Mouse (Mus musculus) natural killer cell, adult 2 months (primary cell): ENCODE results near the gene Lingo3.
A peak's percentile ranks its signal among the peaks of the same experiment; 100 is the strongest.
"Not testable (repeated sequence)": the region's sequence is repeated elsewhere in the genome, so short reads cannot be mapped to it uniquely, and the experiment has no call there.

Experiments used
- DNase-seq, 2 experiments: peaks; one replicate each; pipeline ENCODE4 v3.0.0; 2022; ENCODE audit warnings: low spot score in 2 of 2

The Lingo3 gene

GRCm38 (mm10) chr10:80843087-80843930 is 530 bp downstream of the Lingo3 start:
- DNase-seq = no peak

DNA sequence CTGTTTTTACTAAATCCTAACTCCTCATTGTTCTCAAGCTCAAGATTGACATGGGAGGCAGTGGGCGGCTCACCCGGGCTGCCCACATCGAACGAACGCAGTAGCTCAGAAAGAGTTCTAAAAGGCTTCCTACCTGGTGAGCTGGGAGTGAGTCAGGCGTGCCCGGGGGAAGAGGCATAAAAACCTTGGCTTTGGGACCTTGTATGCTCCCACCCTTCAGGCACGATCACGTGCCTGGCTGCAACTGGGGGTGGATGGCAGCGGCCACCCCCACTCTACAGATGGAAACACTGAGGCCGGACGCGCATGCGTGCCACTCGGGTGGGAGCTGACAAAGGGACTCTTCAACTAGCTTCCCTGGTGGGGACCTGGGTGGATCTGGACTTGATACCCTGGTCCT is 1.5 kb downstream of the Lingo3 start:
- no peak for DNase-seq

GRCm38 (mm10) chr10:80841685-80842084 is 2.2 kb downstream of the Lingo3 start:
- no peak for DNase-seq

- no peak for DNase-seq
Observed at GRCm38 (mm10) chr10:80839848-80840247, 4.0 kb downstream of the Lingo3 start.

- no peak for DNase-seq
Observed at GRCm38 (mm10) chr10:80838346-80838912, 5.4 kb downstream of the Lingo3 start.

GRCm38 (mm10) chr10:80837827-80838226 is 6.0 kb downstream of the Lingo3 start:
- DNase-seq = no peak

DNA sequence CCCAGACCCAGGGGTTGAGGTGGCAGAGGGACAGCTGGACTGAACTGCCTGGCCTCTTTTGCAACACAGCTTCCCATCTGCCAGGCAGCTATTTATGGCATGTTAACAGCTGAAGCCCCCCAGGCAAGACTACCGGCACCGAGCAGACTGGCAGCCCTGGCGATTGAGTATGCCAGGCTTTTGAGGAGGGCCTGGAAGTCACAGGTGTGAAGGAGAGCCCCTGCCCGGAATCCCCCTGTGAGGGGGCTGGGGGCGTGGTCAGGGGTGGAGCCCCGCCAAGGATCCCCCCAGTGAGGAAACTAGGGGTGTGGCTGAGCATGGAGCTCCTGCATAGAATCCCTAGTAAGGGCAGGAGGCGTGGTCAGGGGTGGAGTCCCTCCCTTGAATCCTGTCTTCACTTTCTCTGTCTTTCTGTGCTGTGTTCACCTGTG is 6.9 kb downstream of the Lingo3 start:
- no peak for DNase-seq

- DNase-seq = no peak
Observed at GRCm38 (mm10) chr10:80835617-80836016, 8.2 kb downstream of the Lingo3 start.

DNA sequence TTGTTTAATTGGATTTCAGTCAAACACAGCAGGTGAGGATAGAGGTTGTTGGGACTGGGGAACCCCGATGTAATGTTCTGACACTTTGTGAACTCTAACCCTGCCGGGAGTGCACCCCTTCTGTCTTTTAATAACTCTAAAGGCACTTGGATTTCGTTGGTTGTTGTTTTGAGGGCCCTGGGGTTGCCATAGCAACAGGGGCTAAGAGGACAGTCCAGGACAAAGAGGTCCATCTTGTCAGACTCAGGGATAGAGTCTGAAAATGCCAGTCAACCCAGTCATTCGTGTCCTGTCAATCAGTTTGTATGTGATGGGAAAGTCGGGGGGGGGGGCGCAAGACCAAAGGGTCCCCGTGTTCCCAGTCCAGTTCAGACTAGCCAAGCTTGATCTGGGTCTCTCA is 11.0 kb downstream of the Lingo3 start:
- no peak for DNase-seq

DNA sequence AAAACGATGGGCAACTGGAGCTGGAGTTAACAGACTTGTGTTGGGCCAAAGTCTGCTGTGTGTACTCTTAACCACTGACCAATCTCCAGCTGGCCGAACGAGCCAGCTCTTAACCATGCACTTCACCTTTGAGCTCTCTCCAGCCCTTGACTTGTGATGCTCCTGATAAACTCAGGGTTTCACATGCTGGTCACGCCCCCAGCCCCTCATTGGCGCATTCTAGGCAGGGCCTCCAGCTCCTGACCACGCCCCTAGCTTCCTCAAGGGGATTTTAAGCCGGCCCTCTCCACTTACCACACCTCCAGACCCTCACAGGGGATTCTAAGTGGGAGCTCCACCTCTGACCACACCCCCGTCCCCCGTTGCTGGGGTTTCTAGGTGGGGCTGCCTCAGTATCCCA is 12.7 kb downstream of the Lingo3 start:
- peak in 1 of 2 experiments; percentile 40 for DNase-seq

- no peak for DNase-seq
Observed at GRCm38 (mm10) chr10:80829359-80830278, 14.2 kb downstream of the Lingo3 start.

DNA sequence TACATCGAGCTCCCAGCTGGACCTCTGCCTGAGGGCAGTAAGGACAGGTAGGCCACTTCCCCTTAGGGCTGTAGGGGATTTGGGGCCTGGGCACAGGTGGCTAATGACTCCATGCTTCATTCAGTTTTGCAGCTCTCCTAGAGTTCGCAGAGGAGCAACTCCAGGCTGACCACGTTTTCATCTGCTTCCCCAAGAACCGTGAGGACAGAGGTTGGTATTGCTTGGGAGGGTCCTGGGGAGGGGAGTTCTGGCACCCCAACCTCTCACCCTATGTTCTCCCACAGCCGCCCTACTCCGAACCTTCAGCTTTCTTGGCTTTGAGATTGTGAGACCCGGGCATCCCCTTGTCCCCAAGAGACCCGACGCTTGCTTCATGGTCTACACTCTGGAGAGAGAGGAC is 15.3 kb downstream of the Lingo3 start:
- not testable (repeated sequence) for DNase-seq

DNA sequence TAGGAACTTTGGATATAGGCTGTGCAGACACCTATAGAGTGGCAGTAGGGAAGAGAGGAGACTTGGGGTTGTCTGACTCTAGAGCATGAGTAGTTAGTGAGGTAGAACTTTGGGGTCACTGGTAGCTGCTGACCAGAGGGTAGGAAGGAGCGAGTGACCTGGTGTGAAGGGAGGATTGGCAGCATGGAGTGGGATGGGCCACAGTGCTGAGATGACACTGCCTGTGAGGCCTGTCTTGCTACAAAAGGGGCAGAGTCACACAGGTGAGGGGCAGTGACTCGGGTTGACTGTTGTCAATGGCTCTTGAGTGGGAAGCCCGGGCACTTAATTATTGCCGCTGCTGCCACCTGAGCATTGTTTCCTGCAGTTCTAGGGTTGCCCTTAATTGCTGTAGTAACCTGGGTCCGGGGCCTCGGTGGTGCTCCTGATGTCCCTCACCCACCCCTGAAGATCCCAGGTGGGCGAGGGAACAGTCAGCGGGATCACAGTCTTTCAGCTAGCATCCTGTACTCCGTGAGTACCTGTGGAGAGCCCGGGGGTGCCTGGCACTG is 15.9 kb downstream of the Lingo3 start:
- DNase-seq = no peak

DNA sequence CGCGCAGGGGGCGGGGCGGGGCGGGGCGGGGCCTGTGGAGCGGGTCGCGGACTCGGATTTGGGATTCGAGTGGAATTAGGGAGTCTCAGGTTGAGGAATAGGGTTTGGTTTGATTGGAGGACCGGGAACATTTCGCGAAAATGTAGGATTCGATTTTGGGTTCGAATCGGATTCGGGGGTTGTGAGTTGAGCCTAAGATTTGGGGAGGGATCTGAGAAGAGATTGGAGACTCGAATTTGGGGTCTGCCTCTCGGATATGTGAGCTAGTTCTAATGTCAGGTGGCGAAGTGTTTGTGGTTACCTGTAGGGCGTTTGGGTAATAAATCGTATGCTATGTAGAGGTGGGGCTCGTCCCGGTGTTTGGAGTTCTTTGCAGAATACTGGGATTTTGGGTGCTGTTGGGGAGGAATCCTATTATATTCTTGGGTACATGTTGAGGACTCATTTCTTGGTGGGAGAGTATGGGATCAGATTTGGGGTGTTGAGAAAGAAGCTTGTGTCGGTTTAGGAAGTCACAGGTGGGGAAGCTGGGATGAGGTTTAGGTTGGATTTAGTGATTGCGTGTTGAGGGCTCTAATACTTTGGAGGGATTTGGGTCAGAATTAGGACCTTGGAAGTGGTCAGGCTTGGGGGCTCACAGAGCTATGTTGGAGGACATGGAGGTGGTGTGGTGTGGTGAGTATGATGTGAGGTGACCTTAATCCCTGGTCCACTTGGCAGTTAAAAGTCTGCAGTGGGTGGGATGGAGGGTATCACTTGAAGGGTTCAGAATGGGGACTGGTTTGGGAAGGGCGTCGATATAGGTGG is 16.6 kb downstream of the Lingo3 start:
- no peak for DNase-seq

DNA sequence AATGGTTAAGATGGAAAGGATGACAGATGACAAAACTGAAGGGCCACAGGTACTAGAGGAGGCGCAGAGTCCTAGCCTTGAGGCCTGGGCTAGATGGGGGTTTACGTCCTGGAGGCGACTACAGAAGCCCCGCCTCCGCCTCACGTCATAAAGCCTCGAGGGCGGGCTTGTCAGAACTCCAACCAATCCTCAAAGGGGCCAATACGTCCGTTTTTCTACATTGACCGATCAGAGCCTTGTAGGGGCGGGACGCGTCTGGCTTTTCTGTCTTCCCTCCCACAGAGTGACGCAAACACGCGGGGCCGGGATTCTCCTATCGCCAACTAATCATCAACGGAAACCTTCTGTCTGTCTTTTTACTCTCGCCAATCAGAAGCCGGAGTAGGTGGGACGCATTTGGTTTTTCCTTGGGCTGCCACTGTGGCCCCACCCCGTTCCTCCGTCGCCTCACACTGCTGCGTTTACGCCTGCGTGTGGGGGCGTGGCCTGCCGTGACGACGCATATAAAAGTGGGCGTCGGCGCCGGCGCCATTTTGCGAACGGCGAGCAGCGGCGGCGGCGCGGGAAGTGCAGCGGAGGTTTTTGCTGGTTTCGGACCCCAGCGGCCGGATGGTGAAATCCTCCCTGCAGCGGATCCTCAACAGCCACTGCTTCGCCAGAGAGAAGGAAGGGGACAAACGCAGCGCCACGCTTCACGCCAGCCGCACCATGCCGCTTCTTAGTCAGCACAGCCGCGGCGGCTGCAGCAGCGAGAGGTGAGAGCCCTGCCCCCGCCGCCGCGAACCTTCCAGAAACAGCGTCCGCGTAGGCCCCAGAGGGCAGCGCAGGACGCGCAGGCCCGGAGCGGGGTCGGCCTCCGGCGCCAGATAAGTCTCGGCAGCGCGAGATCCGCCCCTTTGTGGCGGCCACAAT is 17.4 kb downstream of the Lingo3 start, which contains the start of gene Oaz1:
Gene Oaz1, plus strand, starts transcription at position 506 of the 912 bp plus-strand sequence.
- DNase-seq = peak; percentile 99

DNA sequence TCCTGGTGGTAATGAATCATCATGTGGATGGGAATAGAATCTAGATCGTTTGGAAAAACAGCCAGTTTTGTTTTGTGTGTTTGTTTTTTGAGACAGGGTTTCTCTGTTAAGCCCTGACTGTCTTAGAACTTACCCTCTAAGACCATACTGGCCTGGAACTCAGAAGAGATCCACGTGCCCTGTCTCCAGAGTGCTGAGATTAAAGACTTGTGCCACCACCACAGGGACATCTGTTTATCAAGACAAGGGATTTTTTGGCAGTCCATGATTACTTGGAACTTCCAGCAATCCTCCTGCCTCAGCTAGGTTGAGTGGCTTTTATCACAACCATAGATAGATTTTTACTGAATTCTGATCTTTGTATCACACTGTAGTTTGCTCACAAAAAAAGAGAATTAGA is 19.0 kb downstream of the Lingo3 start:
- no peak for DNase-seq

- DNase-seq = no peak
Observed at GRCm38 (mm10) chr10:80823847-80824643, 19.8 kb downstream of the Lingo3 start.

DNA sequence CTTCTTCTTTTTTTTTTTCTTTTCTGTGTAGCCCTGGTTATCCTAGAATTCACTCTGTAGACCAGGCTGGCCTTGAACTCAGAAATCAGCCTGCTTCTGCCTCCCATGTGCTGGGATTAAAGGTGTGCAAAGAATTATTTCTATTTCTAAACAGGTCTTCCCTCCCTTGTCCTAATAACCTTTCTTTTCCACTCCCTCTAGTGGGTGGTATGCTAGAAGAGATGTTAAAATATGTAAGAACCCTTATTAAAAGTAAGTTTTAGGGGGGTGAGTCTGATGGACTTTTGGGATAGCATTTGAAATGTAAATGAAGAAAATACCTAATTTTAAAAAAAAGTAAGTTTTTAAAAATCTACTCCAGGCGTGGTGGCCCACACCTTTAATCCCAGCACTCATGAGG is 20.5 kb downstream of the Lingo3 start:
- DNase-seq = no peak

- DNase-seq = no peak
Observed at GRCm38 (mm10) chr10:80822528-80822927, 21.3 kb downstream of the Lingo3 start.
